Mouse (Mus musculus): ENCODE measurements around the gene 9230112D13Rik. TPM values are rescaled to one million over a fixed set of nuclear protein-coding genes. Genes with fewer than 3 reads are reported as not detected.

9230112D13Rik gene
- total RNA-seq, 2 experiments from 2014 or later, result not detected

GRCm38 (mm10) chr14:34543596-34543995, 21.0 kb upstream of the 9230112D13Rik start:
- DNase-seq (ENCODE audit: low spot score in 2 of 2), result no peak

- DNase-seq (ENCODE audit: low spot score in 2 of 2), result no peak
These were observed 19.3 kb upstream of the 9230112D13Rik start for GRCm38 (mm10) chr14:34541896-34542295.

GRCm38 (mm10) chr14:34540685-34541162, 18.1 kb upstream of the 9230112D13Rik start:
- peak in 1 of 2 experiments; percentile 26 for DNase-seq (ENCODE audit: low spot score in 2 of 2)

GRCm38 (mm10) chr14:34535883-34536282, 13.3 kb upstream of the 9230112D13Rik start:
- DNase-seq (ENCODE audit: low spot score in 2 of 2), result no peak

- no peak for DNase-seq (ENCODE audit: low spot score in 2 of 2)
These were observed 10.9 kb upstream of the 9230112D13Rik start for GRCm38 (mm10) chr14:34533537-34533936.

GRCm38 (mm10) chr14:34532536-34532935, 9.9 kb upstream of the 9230112D13Rik start:
- DNase-seq (ENCODE audit: low spot score in 2 of 2), result no peak

- DNase-seq (ENCODE audit: low spot score in 2 of 2), result no peak
These were observed 6.2 kb upstream of the 9230112D13Rik start for GRCm38 (mm10) chr14:34528804-34529203.

GRCm38 (mm10) chr14:34517959-34518544, 4.5 kb downstream of the 9230112D13Rik start:
- DNase-seq (ENCODE audit: low spot score in 2 of 2), result no peak

- DNase-seq (ENCODE audit: low spot score in 2 of 2), result no peak
These were observed 5.5 kb downstream of the 9230112D13Rik start for GRCm38 (mm10) chr14:34516960-34517577.

- DNase-seq (ENCODE audit: low spot score in 2 of 2), result no peak
These were observed 6.7 kb downstream of the 9230112D13Rik start for GRCm38 (mm10) chr14:34515860-34516259.

GRCm38 (mm10) chr14:34514120-34514519, 8.5 kb downstream of the 9230112D13Rik start:
- no peak for DNase-seq (ENCODE audit: low spot score in 2 of 2)

GRCm38 (mm10) chr14:34512602-34513001, 10.0 kb downstream of the 9230112D13Rik start:
- DNase-seq (ENCODE audit: low spot score in 2 of 2), result no peak

- DNase-seq (ENCODE audit: low spot score in 2 of 2), result no peak
These were observed 10.7 kb downstream of the 9230112D13Rik start for GRCm38 (mm10) chr14:34511901-34512300.

- DNase-seq (ENCODE audit: low spot score in 2 of 2), result no peak
These were observed 13.7 kb downstream of the 9230112D13Rik start for GRCm38 (mm10) chr14:34508842-34509439.

GRCm38 (mm10) chr14:34508187-34508840, 14.3 kb downstream of the 9230112D13Rik start:
- DNase-seq (ENCODE audit: low spot score in 2 of 2), result no peak

- DNase-seq (ENCODE audit: low spot score in 2 of 2), result no peak
These were observed 17.3 kb downstream of the 9230112D13Rik start for GRCm38 (mm10) chr14:34505309-34505708.

GRCm38 (mm10) chr14:34504377-34504776, 18.2 kb downstream of the 9230112D13Rik start:
- no peak for DNase-seq (ENCODE audit: low spot score in 2 of 2)

GRCm38 (mm10) chr14:34503759-34504158, 18.8 kb downstream of the 9230112D13Rik start:
- no peak for DNase-seq (ENCODE audit: low spot score in 2 of 2)

- DNase-seq (ENCODE audit: low spot score in 2 of 2), result no peak
These were observed 19.3 kb downstream of the 9230112D13Rik start, which contains the start of gene Bmpr1a for GRCm38 (mm10) chr14:34503325-34503647. Bmpr1a (minus strand) TSS chr14:34503341.

GRCm38 (mm10) chr14:34502475-34503324, 19.9 kb downstream of the 9230112D13Rik start:
- peak; percentile 91 to 95 for DNase-seq (ENCODE audit: low spot score in 2 of 2)
